Mouse (Mus musculus) CD8-positive naive resting alpha-beta T cell, adult 57 days (primary cell): ENCODE data around the gene Gm904. TPM values are rescaled to one million over a fixed set of nuclear protein-coding genes. Genes with fewer than 3 reads are reported as not detected.

Experiments
- total RNA-seq: library from RNA; stranded (reverse); gene quantifications from one replicate; pipeline ENCODE4 v1.2.4, GENCODE M21; 2023

The Gm904 gene
- not detected for total RNA-seq

GRCm38 (mm10) chr13:50642928-50643327, at the start of gene Gm904:
Gene Gm904, plus strand, starts transcription at chr13:50643228.

Other genes with a start within 250 kb of the Gm904 start
- 14.9 TPM for gene Fbxw17, start 225.4 kb upstream of the Gm904 start, total RNA-seq
- not detected for gene Gm47429, start 199.3 kb upstream of the Gm904 start, total RNA-seq
- gene Nutm2, start 175.9 kb upstream of the Gm904 start, total RNA-seq: not detected
- gene Gm8765, start 55.1 kb downstream of the Gm904 start, total RNA-seq: not detected